Mouse (Mus musculus): ENCODE results near the gene Paxx.
A peak's percentile ranks its signal among the peaks of the same experiment; 100 is the strongest.

Paxx gene

DNA sequence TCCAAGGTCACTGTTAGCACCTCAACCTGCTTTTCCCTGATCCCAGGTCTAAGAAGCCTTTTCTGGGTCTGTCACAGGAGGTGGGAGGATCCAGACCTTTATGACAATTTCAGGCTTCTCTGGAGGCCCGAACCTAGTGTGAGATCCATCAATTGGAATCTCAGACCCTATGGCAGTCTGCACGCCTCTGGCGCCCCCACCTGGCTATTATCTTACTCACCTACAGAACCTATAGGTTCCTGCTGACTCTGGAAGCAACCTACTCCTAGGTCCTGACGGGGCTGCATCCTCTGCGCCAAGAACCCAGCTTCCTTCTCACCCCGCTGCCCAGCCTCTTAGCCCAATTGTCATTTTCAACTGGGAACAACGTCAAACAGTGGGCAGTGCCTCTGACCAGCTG lies 22.1 kb upstream of the Paxx start:
- DNase-seq (ENCODE audit: low spot score in 2 of 2) = peak in 1 of 2 experiments; percentile 42

DNA sequence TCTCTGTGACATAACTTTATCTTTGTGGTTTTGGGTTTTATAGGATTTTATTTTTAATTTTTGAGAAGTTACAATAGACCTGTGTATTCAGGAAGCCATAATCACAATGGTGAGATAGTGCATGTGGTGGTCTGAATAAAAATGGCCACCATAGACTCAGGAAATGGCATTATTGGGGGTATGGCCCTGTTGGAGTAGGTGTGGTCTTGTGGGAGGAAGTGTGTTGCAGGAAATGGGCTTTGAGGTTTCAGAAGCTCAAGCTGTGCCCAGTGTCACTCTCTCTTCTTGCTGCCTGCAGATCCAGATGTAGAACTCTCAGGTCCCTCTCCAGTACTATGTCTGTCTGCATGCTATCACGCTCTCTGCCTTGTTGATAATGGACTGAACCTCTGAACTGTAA lies 19.6 kb upstream of the Paxx start:
- DNase-seq (ENCODE audit: low spot score in 2 of 2) = no peak

- no peak for DNase-seq (ENCODE audit: low spot score in 2 of 2)
Measured at GRCm38 (mm10) chr2:25479551-25480311, 18.8 kb upstream of the Paxx start.

DNA sequence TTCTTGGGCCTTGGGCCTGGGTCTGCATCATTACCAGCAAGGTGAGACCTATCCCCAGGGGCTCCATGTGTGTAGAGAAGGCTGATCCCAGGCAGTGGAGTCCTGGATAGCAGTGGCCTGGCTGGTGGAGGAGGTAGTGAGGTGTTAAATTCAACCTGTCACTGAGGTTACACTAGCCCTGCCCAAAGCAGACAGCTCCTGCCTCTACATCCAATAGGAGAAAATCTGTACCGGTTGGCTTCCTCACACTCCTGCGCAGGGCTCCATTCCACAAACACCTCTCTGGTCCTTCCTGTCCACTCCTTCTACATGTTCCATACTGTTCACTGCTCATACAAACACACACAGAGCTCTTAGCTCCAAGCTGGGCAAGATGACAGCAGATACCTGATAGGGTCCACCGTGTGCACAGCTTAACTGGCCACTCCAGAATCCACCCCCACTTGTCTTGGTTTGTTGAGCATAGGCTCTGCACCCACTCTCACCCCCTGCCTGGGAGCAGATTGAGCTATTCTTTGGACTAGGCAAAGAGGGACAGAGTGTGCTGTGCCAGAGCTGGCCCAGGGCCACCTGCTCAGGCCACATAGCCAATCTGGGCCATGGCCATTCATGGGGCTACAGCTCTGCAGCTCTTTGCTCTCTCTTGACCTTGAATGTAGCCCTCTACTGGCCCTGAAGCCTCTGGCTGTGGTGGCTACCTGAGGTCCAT lies 17.2 kb upstream of the Paxx start:
- DNase-seq (ENCODE audit: low spot score in 2 of 2) = peak in 1 of 2 experiments; percentile 50

DNA sequence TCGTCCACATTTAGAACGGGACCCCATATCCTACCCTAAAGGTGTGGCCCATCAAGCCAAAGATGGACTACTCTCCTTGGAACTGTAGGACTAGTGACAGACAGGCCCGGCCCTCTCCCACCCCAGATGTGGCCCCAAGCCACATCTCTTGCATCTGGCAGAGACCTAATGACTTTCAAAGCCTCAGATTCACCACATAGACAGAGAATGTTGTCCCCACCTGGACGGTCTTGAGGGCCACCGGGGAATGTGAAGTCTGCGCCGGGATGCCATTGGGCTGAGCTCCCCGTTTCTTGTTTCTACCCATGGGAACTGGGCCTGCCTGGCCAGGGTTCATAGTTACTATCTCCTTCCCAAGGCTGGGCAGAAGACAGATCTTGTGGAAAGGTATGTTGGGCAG lies 16.6 kb upstream of the Paxx start:
- no peak for DNase-seq (ENCODE audit: low spot score in 2 of 2)

GRCm38 (mm10) chr2:25472550-25472949 lies 11.7 kb upstream of the Paxx start:
- no peak for DNase-seq (ENCODE audit: low spot score in 2 of 2)

- DNase-seq (ENCODE audit: low spot score in 2 of 2) = no peak
Measured at GRCm38 (mm10) chr2:25469969-25470368, 9.1 kb upstream of the Paxx start, which contains the start of gene Ptgds. Gene Ptgds (minus strand): TSS chr2:25470046.

DNA sequence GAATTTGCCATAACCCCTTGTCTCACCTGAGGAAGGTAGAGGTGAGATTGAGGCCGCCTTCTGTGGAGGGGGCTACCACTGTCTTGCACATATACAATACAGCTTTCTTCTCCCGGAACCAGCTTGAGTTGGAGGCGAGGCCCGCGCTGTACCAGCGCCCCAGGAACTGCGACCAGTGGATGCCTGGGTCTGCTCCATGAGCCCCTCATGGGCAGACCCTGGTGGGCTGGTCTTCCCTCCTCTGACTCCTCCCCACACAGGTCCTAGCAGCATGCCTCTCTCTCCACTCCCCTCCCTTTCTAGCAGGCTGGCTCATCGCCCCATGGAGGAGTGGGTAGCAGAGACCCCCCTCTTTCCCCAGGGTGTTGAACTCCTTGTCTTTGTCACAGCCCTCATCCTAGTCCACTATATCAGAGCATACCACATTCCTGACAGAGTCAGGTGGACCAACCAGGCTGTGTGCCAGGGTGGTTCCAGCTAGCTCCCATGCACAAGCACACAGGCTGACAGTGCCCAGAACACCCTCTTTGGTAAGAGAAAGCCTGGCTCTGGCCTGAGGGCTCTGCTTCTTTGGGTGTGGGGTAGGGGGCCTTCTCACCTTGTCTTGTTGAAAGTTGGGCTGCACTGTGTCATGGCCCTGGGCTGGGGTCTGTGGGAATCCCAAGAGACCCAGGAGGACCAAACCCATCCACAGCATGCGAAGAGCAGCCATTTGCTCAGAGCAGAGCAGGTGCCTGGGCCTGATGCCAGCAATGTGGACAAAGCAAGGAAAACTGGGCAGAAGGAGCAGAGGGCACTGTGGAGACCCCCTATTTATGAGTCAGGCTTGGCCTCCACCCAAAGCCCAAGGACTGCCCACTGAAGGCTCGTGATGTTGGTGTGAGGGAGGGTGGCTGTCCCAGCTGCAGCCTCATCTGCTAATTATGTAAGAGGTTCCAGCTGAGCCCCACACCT lies 8.3 kb upstream of the Paxx start:
- peak in 1 of 2 experiments; percentile 28 for DNase-seq (ENCODE audit: low spot score in 2 of 2)

DNA sequence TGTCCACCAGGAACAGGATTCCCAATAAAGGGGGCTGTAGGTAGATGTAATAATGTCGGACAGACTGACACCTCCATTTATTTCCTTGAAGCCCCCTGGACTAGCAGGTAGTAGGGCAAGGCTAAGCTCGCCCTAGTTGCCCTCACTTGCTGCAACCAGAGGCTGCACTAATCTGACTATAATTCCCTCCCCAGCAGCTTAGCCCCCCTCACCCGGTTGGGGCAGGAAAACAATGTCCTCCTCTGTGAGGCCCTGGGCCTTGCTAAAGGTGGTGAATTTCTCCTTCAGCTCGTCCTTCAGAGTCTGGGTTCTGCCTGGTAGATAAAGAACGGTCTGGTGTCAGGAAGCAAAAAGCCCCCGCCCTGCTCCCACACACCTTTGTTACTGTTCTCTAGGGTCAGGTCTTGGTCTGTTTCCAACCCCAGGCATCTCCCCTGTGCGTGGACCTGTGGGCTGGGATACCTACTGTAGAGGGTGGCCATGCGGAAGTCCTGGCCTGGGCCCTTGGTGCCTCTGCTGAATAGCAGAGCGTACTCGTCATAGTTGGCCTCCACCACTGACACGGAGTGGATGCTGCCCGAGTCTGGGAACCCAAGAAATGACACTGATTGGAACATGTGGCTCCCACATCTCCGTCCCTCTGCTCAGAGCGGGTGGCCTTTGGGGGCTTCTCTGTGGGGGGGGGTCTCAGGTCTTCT lies 6.9 kb upstream of the Paxx start:
- DNase-seq (ENCODE audit: low spot score in 2 of 2) = no peak

DNA sequence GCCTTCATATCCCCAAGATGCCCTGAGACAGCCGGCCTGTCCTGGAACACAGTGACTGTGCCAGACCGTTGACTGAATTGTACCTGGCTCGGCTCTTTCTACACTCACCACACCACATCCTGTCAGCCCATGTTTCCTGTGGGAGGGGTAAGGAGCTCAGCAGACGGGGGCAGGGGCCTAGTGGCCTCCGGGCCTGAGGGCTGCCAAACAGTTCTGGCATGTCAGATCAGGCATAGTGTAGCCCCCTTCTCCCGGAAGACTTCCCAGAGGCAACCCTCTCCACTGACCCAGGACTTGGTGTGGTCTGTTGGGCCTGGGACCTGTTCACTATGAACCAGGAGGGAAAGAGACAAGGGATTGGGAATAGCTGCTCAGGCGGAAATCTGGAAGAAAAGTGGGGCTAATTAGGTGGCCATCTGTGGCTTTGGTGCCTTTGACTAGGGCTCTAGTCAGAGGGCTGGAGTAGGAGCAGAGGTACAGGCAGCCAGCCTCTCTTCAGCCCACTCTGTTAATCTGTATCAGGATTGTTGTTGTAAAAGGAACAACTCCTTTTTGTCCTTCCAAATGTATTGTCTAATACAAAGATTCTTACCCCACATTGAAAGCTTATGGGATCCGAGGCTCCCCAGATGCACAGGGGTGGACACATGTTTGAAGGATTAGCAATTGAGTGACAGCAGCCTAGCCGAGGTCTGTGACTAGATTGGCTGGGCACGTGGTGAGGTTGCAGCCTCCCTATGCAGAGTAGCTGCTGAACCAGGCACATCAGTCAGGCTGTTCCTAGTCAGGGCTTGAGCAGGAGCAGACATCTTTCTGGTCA lies 5.1 kb upstream of the Paxx start:
- DNase-seq (ENCODE audit: low spot score in 2 of 2) = no peak

GRCm38 (mm10) chr2:25465256-25465655 lies 4.4 kb upstream of the Paxx start:
- DNase-seq (ENCODE audit: low spot score in 2 of 2) = no peak

- DNase-seq (ENCODE audit: low spot score in 2 of 2) = no peak
Measured at GRCm38 (mm10) chr2:25463630-25464029, 2.7 kb upstream of the Paxx start.

GRCm38 (mm10) chr2:25461407-25461806 lies 513 bp upstream of the Paxx start:
- DNase-seq (ENCODE audit: low spot score in 2 of 2) = no peak

DNA sequence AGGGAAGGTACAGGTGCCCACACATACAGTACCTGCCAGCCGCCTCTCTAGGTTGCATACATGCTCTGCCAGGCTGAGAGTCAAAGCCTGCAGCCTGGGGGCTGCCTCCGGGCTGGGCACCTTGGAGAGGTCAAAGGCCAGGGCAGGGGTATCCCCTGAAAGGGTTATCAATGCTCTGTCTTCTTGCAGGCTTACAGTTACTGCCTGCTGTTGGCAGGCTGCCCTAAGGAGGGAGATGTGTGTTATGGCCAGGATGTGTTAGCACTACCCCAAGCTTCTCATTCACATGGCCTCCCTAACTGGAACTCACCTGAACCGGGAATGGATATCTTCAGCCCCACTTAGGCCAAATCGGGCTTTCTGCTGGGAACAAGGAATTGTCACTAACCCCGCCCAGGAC lies 759 bp downstream of the Paxx start:
- peak; percentile 29 to 33 for DNase-seq (ENCODE audit: low spot score in 2 of 2)

DNA sequence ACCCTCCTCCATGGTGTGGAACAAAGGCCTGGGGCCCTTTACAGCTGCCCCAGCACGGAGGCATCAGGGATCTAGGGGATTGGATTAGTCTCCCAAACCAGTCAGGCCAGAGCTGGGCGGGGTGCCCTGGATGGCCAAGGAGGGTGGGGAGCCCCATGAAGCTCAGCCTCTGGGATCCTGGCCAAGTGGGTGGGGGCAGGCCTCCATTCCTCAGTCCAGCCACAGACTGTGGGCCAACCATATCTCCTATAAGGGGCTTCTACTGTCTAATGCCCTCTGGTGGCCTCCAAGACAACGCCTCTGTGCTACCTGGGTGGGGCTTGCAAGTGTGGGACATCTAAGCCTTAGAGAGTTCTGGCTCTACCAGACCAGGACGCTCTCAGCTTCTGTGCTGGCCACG lies 2.0 kb downstream of the Paxx start:
- no peak for DNase-seq (ENCODE audit: low spot score in 2 of 2)

- DNase-seq (ENCODE audit: low spot score in 2 of 2) = no peak
Measured at GRCm38 (mm10) chr2:25457022-25457896, 3.6 kb downstream of the Paxx start.

DNA sequence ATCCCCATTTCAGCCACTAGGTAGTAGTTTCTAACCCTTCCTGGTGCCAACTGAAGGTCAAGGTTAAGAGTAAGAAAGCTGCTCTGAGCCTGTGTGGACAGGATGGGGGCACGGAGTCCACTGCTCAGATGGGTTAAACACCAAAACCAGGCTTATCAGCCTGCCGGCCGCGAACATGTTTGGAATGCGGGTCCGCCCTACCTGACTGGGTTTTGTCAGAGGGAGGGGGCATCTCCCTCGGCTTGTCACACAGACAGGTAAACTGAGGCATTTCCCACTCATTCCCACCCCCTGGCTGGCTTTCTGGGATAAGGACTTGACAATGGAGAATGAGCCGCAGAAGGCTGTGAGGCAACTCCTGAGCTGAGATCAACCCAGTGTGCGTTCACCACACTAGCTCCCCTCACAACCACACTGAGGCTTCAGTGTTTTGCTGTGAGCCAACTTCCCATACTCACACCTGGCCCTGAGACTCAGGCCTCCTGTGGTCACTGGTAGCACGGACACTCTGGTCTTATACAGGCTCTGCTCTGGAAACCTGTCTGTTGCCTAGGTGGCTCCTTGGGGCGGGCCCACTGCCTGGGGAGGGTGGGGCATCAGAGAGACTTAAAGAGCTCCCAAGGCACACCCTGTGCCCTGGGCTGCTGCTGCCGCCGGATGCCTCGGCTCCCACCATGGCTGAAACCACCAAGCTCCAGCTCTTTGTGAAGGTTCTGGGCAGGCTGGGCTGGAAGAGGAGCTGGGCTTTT lies 4.5 kb downstream of the Paxx start, which contains the start of gene Clic3:
Gene Clic3, plus strand, starts transcription at position 634 of the 749 bp plus-strand sequence.
- no peak for DNase-seq (ENCODE audit: low spot score in 2 of 2)

DNA sequence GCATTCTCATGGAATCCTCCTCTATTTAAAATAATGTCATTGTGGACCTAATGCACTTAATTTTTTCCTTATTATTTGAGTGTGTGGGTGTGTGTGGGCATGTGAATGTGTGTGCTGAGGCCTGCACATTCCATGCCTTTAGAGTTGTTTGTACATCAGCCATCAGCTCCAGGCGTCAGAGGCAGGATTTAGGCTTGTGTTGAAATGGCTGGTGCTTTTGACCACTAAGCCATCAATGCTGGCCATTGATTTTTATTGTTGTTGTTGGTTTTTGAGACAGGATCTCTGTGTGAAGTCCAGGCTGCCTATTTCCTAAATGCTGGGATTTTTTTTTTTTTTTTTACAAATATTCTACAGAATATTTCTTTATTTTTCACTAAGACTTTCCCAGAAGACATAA lies 7.9 kb downstream of the Paxx start:
- DNase-seq (ENCODE audit: low spot score in 2 of 2) = no peak

Measured in right cerebral cortex, adult 2 months (tissue).